Mouse (Mus musculus): ENCODE data around the gene Fryl.
A peak's percentile ranks its signal among the peaks of the same experiment; 100 is the strongest.

Fryl gene

GRCm38 (mm10) chr5:73256352-73257065, at the start of gene Fryl:
Gene Fryl (minus strand): TSS chr5:73256619.
- DNase-seq: peak; percentile 91

DNA sequence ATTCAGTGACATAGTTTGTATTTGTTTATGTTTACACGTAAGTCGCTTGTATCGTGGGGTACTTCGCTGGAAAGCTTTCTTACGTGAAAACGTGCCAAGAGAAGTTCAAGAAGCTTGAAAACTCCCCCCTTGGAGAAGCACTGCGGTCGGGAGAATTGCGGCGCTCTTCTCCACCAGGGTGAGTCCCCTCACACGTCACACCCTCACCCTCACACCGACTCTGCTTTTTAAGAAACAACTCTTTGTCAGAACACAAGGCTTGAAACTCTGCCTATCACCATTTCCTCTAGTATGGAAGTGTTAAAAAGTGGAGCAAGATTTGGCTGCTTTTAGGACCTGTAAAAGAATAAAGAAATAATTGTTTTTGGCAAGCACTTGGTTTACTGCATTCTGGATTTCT, 48.1 kb upstream of the Fryl start:
- DNase-seq: no peak

GRCm38 (mm10) chr5:73301601-73302307, 45.3 kb upstream of the Fryl start:
- no peak for DNase-seq

DNA sequence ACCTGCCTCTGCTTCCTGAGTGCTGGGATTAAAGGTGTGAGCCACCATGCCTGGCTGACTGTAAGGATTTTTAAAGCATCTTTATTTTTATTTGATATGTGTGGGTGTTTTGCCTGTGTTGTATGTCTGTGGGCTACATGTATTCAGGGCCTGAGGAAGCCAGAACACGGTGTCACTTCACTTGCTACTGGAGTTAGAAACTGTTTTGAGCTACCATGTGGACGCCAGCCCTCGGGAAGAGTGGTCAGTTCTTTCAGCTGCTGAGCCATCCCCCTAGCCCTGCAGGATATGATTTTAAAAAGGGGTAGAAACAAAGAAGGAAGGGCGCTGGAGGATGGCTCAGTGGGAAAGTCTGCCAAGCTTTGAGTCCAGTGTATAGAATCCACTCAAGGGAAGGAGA, 39.5 kb upstream of the Fryl start:
- no peak for DNase-seq

DNA sequence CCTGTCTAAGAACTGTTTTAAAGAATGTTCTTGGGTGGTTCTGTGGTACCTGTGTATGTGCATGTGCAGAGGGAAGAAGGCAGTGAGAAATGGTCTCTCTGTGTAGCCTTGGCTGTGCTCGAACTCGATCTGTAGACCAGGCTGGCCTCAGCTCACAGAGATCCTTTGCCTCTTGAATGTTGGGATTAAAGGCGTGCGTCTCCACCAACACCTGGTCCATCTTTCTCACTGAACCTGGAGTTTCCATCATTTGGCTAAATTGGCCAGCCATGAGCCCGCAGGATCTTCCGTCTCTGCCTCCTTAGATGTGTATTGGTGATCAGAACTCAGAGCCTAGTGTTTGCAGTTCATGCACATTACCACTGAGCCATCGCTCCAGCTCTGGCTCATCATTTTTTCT, 38.6 kb upstream of the Fryl start:
- no peak for DNase-seq

GRCm38 (mm10) chr5:73293458-73293827, 37.0 kb upstream of the Fryl start:
- DNase-seq: no peak

GRCm38 (mm10) chr5:73292502-73293457, 36.4 kb upstream of the Fryl start, which contains the start of gene Ociad1:
Gene Ociad1 (plus strand): TSS chr5:73292784.
- DNase-seq: peak; percentile 93

DNA sequence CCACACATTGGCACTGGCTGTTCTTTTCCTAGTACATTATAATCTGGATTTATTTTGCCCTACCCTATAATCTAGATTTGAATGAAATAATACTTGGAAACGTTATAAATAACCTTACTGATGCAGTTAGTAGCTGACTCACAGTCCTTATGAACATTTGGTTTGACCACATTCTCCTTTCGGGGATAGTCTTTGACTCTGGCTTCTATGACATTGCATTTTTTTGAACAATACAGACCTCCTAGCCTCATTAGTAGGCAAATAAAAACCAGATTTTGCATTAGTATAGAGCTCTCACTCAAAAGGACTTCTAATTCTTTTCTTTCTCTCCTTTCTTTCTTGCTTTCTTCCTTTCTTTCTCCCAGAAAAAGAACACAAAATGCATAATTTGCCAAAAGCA, 33.5 kb upstream of the Fryl start:
- DNase-seq: no peak

DNA sequence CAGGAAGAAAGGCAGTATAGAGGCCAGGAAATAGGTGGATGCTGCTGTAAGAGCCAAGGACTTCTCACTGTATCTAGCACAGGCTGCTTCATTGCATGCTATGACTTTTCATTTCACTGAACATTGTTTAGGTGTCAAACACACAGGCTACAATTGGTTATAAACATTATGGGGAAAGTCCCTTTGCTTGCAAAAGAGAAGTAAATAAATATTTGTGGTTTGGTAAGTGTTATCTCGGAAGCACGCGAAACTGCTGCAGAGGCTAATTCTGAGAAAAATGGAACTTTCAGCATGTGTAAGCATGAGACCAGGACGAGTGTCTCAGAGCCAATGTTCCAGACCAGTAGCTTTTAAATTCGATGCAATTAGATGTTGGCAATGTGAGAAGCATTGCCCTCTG, 30.2 kb upstream of the Fryl start:
- DNase-seq: no peak

GRCm38 (mm10) chr5:73285470-73285978, 29.1 kb upstream of the Fryl start:
- no peak for DNase-seq

DNA sequence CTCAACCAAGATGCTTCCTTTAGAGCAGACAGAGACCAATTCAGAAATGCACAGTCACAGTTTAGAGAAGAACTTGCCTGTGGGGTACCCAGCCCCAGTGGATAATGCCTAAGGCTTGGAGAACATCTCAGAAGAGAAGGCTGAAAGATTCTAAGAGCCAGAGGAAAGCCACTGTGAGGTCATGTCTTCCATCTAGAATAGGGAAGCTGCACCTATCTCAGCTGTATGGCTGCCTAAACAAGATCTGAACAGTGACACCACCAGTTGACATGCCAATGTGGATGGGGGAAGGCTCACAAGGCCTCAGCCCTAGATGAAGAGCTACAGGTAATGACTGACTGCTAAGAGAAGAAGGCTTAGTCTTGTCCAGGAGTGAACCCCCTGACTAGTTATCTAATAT, 27.6 kb upstream of the Fryl start:
- no peak for DNase-seq

DNA sequence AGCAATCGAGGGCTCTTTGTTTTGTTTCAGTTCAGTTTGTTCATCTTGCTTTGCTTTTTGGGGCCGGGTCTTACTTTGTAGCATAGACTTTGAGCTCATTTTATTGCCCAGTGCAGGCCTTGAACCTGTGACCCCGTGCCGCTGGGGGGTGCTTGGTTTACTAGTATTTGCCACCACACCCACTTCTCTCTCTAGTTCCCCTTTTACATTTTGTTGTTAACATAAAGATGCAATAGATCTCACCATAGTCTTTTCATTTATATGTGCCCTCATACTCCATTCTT, 24.1 kb upstream of the Fryl start:
- no peak for DNase-seq

GRCm38 (mm10) chr5:73279732-73280566, 23.5 kb upstream of the Fryl start:
- no peak for DNase-seq

DNA sequence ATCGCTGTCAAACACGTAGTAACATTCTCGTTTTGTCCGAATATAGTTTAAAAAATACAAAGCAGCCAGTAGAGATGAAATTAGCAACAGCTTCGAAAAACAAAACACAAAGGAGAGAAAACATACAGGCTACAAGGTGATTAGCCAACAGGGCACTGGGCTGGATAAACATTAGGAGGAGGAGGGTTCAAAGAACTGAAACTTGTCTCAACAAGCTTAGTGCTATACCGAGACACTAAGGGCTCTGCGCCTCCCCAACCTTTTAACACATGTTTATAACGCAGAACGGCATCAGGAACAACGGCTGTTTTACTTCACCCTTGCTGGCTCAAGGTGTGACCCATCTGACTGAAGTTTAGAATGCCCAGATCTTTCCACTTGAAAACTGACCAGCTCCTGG, 22.8 kb upstream of the Fryl start:
- DNase-seq: no peak

DNA sequence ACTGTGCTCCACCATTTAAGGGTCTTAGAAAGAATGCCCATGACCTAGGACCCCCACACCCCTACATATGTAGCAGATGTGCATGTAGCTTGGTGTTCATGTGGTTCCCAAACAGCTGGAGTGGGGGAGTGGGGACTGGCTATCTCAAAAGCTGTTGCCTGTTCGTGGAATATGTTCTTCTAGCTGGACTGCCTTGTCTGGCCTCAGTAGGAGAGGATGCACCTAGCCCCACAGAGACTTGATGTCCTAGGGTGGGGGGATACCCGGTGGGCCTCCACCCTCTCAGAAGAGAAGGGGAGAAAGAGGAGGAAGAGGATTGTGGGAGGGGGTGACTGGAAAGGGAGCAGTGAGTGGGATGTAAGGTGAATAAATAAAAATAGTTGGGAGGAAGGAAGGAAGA, 18.5 kb upstream of the Fryl start:
- no peak for DNase-seq

- no peak for DNase-seq
These were observed 16.8 kb upstream of the Fryl start for GRCm38 (mm10) chr5:73273171-73273570.

GRCm38 (mm10) chr5:73270612-73271011, 14.2 kb upstream of the Fryl start:
- DNase-seq: no peak

GRCm38 (mm10) chr5:73268636-73269213, 12.3 kb upstream of the Fryl start:
- no peak for DNase-seq

DNA sequence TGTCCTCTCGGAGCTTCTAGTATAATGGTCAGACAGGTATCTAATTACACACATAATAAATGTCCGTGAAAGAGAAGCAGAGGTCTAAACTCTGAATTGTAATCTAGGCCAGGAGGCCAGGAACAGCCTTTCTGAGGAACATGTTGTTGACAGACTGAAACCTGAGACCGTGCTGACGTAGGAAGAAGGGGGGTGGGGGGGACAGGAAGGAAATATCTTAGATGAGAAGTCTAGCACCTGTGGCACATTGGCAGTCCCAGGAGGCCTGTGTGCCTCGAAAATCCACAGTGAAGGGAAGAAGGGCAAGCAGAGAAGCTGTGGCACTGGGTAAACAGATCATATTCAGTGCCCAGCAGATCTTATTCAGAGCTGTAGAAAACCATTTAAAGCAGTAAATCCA, 9.0 kb upstream of the Fryl start:
- peak; percentile 67 for DNase-seq

DNA sequence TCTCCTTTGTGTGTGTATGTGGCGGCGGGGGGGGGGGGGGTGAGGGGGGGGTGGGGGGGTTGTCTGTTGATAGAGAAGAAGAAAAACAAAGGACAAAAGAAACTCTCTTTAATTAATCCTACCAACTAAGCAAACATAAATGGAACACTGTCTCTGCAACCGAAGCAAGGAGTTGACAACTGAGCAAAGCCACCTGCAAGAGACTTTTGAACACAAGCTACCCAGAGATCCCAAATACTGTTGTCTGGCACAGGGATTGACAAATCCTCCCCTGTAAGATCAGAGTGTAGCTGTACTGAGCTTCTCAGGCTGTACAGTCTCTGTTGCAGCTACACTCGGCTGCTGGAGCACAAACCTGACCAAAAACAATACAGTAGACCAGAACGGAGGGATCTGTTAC, 7.7 kb upstream of the Fryl start:
- no peak for DNase-seq

DNA sequence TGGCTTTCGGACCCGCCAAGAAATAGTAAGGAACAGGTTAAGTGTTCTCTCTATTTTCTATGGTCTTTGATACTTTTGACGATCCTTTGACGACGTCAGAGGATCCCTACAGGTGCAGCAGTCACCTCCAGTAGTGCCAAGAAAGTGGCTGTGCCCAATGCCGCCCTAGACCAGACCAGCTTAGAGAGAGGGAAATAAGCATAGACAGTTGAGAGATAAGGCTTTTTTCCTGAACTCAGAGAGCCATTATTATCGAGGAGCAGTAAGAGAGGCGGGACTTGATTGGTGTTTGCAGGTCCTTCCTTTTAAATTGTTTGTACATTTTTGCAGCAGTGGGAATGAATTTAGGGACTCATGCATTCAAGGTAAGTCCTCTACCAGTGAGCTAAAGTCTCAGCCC, 1.3 kb upstream of the Fryl start:
- DNase-seq: no peak

DNA sequence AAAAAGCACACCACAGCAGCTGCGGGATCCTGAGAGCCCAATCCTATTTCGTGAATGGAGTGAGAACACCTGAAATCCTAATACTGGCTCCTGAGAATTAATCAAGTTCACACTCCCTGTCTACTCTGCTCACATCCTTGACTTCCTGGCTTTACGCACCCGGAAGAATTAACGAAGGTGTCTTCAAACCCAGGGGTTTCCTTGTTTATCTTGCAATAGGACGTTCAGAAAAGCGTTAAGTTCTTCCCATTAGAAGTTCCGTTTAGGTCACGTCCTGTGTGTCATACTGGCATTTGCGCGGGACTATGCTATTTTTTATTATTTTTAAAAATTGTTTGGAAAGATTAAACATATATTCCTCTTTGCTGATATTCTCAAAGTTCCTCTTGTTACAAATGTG, 677 bp upstream of the Fryl start:
- no peak for DNase-seq

All from thymus, postnatal 25 days (tissue).